Mouse (Mus musculus) neutrophil, adult 5-6 weeks (primary cell): ENCODE results near the gene Gm8334. TPM values are rescaled to one million over a fixed set of nuclear protein-coding genes. Genes with fewer than 3 reads are reported as not detected.
"Not testable (repeated sequence)": the region's sequence is repeated elsewhere in the genome, so short reads cannot be mapped to it uniquely, and the experiment has no call there.

Source experiments
- ATAC-seq: fragments of 151-379, 151-347 bp; 2 replicates; pipeline ENCODE4 v1.8.0; 2017; ENCODE audit warnings: mild to moderate bottlenecking, moderate TSS enrichment; ENCODE audit not compliant: insufficient number of reproducible peaks, poor library complexity, low FRiP score, severe bottlenecking; ENCODE audit errors: extremely low read depth
- total RNA-seq: library from RNA; stranded (forward); fragments of 200-1000 nt; gene quantifications from 2 replicates; pipeline ENCODE4 v1.2.3, GENCODE M21; 2017

The Gm8334 gene
- total RNA-seq: not detected in 2 replicates

DNA sequence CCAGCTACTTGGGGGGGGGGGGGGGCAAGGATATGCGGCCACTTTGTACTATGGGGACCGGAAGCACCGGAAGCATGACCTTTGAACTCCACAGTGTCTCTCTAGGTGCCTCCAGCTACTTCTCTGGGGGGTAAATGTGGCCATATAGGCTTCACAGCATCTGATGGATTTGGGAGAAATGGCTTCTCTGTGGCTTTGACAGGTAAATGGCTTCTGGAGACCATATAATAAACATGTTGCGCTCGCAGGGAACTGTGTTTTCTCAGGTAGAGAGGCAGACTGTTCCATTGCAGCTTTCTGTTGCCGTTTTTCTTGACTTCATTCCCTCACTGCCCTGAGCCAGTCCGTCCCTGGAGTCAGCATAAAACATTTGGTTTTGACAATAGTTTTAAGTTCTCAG, at the start of gene Gm8334:
Gene Gm8334, minus strand, starts transcription at position 101 of the 400 bp plus-strand sequence.
- ATAC-seq: not testable (repeated sequence)

DNA sequence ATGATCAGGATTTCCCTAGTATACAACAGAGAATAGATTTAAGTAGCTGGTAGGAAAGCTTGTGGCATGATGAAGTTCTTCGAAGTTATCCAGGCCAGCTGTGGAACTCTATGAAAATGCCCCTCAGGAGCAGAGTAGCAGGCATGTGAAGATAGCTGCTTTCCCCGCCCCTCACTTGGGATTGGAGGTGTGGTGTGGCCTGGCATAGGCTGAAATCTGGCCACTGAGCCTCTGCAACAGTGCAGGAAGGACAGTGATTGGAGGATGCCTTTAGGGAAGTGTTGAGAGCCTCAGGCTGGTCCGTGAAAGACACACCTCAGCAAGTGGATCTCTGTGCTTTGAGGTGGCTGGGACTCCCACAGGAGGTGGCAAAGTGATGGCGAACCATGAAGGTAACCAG, 48.3 kb upstream of the Gm8334 start, which contains the start of gene Gm15127:
Gene Gm15127, plus strand, starts transcription at position 301 of the 400 bp plus-strand sequence.
- ATAC-seq: not testable (repeated sequence)

Other genes starting within 250 kb of the Gm8334 start
- not detected in 2 replicates for gene Gm15114, start 126.2 kb downstream of the Gm8334 start, total RNA-seq
- not detected in 2 replicates for gene Gm15127, start 48.4 kb upstream of the Gm8334 start, total RNA-seq
- gene Luzp4, start 242.5 kb upstream of the Gm8334 start, total RNA-seq: not detected in 2 replicates